Mouse (Mus musculus) E14TG2a.4 (cell line): ENCODE data around the gene Olfr668.

Experiments
- CTCF ChIP-seq: conservative IDR thresholded peaks from 2 replicates; pipeline ENCODE4 v1.5.1; 2014; ENCODE audit warnings: low read length
- NANOG ChIP-seq: IDR thresholded peaks from 2 replicates; pipeline ENCODE4 v1.6.1; 2014; ENCODE audit warnings: borderline replicate concordance, low read length, mixed read lengths
- POU5F1 ChIP-seq: IDR thresholded peaks from 2 replicates; pipeline ENCODE4 v1.6.1; 2014; ENCODE audit warnings: low read length, borderline replicate concordance

DNA sequence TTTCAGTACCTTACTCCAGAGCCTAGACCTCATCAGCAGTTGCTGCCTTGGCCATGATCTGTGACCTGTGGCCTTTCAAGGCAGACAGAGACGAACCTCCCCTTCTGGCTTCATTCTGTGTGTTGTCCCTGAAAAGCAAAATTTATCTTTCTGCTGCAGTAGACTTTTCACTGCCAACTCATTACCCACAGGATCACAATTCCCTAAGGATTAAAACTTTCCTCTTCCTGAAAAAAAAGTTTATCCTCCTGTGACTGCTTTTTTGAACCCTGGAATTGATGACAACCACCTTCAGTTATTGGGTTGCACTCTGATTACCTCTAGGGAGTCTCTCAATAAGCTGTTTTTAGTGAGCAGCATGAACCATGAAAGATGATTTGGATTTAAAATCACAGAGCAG lies 34.7 kb upstream of the Olfr668 start, which contains the start of gene Olfr670:
- no peak for TF ChIP-seq CTCF
- TF ChIP-seq NANOG, result no peak
- no peak for TF ChIP-seq POU5F1
